Mouse (Mus musculus): ENCODE data around the gene Rtn2. TPM values are rescaled to one million over a fixed set of nuclear protein-coding genes. Genes with fewer than 3 reads are reported as not detected.
A peak's percentile ranks its signal among the peaks of the same experiment; 100 is the strongest.

The Rtn2 gene
- polyA plus RNA-seq, 1 experiment from 2014 or later: 1.5 TPM

DNA sequence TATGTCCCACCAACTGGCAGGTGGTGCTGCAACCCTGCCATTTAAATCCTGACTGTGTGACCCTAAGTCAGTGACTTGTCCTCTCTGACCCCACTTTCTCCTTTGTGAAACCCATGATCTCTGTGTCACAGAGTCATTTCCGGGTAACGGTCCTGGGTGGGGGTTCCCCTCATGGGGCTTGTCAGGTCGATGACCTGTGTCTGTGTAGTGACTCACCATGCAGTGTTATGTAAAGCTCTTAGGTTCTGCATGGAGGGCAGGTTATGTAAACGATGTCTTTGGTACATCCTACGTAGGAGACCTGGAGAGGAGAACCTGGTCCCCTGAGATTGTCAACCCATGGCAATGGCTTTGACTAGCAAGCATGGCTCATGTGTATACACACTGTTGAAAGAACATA lies 39.0 kb downstream of the Rtn2 start:
- peaks cover 15% of the 10 kb centered on the region for H3K4me1 ChIP-seq (ENCODE audit: insufficient read depth)
- ATAC-seq: peak; percentile 67
- H3K36me3 ChIP-seq (replicated peaks; ENCODE audit: insufficient read depth, low read length): no peaks in the 10 kb centered on the region
- H3K4me3 ChIP-seq (ENCODE audit: low read depth, low read length): no peak overlapping the region
- TF ChIP-seq CTCF (IDR thresholded peaks at IDR 0.05; ENCODE audit: low read depth) (no peak), EP300 (IDR thresholded peaks at IDR 0.05; ENCODE audit: low read depth) (peak; percentile 20; the same call in 1 of the 2 replicates)
- WGBS (ENCODE audit: insufficient replicate concordance): 28% methylated on average over 5 of the region's 5 CpGs
- peaks cover 13% of the 10 kb centered on the region; the same call in 1 of the 2 replicates for H3K27me3 ChIP-seq (ENCODE audit: insufficient read depth, low read length)
- H3K9me3 ChIP-seq (ENCODE audit: low read length): no peaks in the 10 kb centered on the region
- H3K27ac ChIP-seq (ENCODE audit: low read depth): no peak overlapping the region
- no peak overlapping the region for H3K4me2 ChIP-seq (ENCODE audit: low read depth, low read length)
- DNase-seq: peak; percentile 55
- H3K9ac ChIP-seq (replicated peaks): no peak overlapping the region

- Histone ChIP-seq H3K27me3 (ENCODE audit: insufficient read depth, low read length) (peaks cover 13% of the 10 kb centered on the region; the same call in 1 of the 2 replicates), H3K27ac (ENCODE audit: low read depth) (no peak overlapping the region), H3K36me3 (replicated peaks; ENCODE audit: insufficient read depth, low read length) (no peaks in the 10 kb centered on the region), H3K4me1 (ENCODE audit: insufficient read depth) (peaks cover 22% of the 10 kb centered on the region), H3K4me3 (ENCODE audit: low read depth, low read length) (no peak overlapping the region), H3K9me3 (ENCODE audit: low read length) (no peaks in the 10 kb centered on the region), H3K9ac (replicated peaks) (no peak overlapping the region), H3K4me2 (ENCODE audit: low read depth, low read length) (no peak overlapping the region)
- TF ChIP-seq EP300 (IDR thresholded peaks at IDR 0.05; ENCODE audit: low read depth): no peak
- no peak for TF ChIP-seq CTCF (IDR thresholded peaks at IDR 0.05; ENCODE audit: low read depth)
- DNase-seq (no peak), ATAC-seq (no peak)
- WGBS (ENCODE audit: insufficient replicate concordance): 47% methylated on average over 9 of the region's 9 CpGs
These were observed 40.1 kb downstream of the Rtn2 start for GRCm38 (mm10) chr7:19322489-19322888.

- H3K9ac ChIP-seq (replicated peaks): no peak overlapping the region
- H3K36me3 ChIP-seq (replicated peaks; ENCODE audit: insufficient read depth, low read length): no peaks in the 10 kb centered on the region
- DNase-seq: no peak
- 0 out of 2 replicates have a peak, but pooled peaks cover 10% of the 10 kb centered on the region for H3K27me3 ChIP-seq (ENCODE audit: insufficient read depth, low read length)
- WGBS (ENCODE audit: insufficient replicate concordance): 84% methylated on average over 11 of the region's 11 CpGs
- no peak overlapping the region for H3K4me3 ChIP-seq (ENCODE audit: low read depth, low read length)
- no peak for ATAC-seq
- TF ChIP-seq EP300 (IDR thresholded peaks at IDR 0.05; ENCODE audit: low read depth): no peak
- no peak for TF ChIP-seq CTCF (IDR thresholded peaks at IDR 0.05; ENCODE audit: low read depth)
- no peaks in the 10 kb centered on the region for H3K9me3 ChIP-seq (ENCODE audit: low read length)
- peaks cover 27% of the 10 kb centered on the region for H3K4me1 ChIP-seq (ENCODE audit: insufficient read depth)
- no peak overlapping the region for H3K4me2 ChIP-seq (ENCODE audit: low read depth, low read length)
- H3K27ac ChIP-seq (ENCODE audit: low read depth): no peak overlapping the region
These were observed 41.8 kb downstream of the Rtn2 start for GRCm38 (mm10) chr7:19324221-19324620.

- DNase-seq (no peak), ATAC-seq (no peak)
- H3K4me3 ChIP-seq (ENCODE audit: low read depth, low read length): no peak overlapping the region
- H3K4me1 ChIP-seq (ENCODE audit: insufficient read depth): peaks cover 23% of the 10 kb centered on the region
- TF ChIP-seq CTCF (IDR thresholded peaks at IDR 0.05; ENCODE audit: low read depth) (no peak), EP300 (IDR thresholded peaks at IDR 0.05; ENCODE audit: low read depth) (no peak)
- no peaks in the 10 kb centered on the region for H3K9me3 ChIP-seq (ENCODE audit: low read length)
- no peak overlapping the region for H3K27ac ChIP-seq (ENCODE audit: low read depth)
- H3K4me2 ChIP-seq (ENCODE audit: low read depth, low read length): peak overlapping the region; percentile 69
- no peaks in the 10 kb centered on the region for H3K36me3 ChIP-seq (replicated peaks; ENCODE audit: insufficient read depth, low read length)
- H3K9ac ChIP-seq (replicated peaks): no peak overlapping the region
- 57% methylated on average over 21 of the region's 21 CpGs for WGBS (ENCODE audit: insufficient replicate concordance)
- 0 out of 2 replicates have a peak, but pooled peaks cover 10% of the 10 kb centered on the region for H3K27me3 ChIP-seq (ENCODE audit: insufficient read depth, low read length)
These were observed 43.1 kb downstream of the Rtn2 start for GRCm38 (mm10) chr7:19325262-19326199.

DNA sequence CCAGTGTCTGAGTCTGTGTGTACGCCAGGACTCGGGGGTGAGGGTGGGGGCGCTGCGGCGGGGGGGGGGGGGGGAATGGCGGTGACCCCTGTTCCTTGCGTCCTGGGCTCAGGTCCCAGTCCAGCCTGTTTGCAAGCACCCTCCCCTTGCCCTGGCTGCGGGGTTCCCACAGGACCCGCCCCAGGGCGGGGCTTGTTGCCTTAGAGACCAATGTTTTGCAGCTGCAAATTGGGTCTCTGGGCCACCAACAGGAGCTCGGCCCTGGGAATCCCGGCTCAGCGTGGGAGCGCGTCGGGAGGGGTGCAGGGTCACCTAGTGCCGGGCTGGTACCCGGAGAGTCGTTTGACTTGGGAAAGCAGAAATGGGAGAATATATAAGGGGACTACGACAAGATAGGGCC lies 43.9 kb downstream of the Rtn2 start:
- DNase-seq (peak; percentile 86), ATAC-seq (peak; percentile 40)
- H3K36me3 ChIP-seq (replicated peaks; ENCODE audit: insufficient read depth, low read length): no peaks in the 10 kb centered on the region
- under 1% methylated on average over 19 of the region's 20 CpGs for WGBS (ENCODE audit: insufficient replicate concordance)
- H3K27ac ChIP-seq (ENCODE audit: low read depth): peak overlapping the region; percentile 61; the same call in 1 of the 2 replicates
- peaks cover 23% of the 10 kb centered on the region for H3K4me1 ChIP-seq (ENCODE audit: insufficient read depth)
- no peak for TF ChIP-seq CTCF (IDR thresholded peaks at IDR 0.05; ENCODE audit: low read depth)
- no peak for TF ChIP-seq EP300 (IDR thresholded peaks at IDR 0.05; ENCODE audit: low read depth)
- H3K4me2 ChIP-seq (ENCODE audit: low read depth, low read length): peak overlapping the region; percentile 69
- H3K9ac ChIP-seq (replicated peaks): no peak overlapping the region
- H3K9me3 ChIP-seq (ENCODE audit: low read length): no peaks in the 10 kb centered on the region
- 0 out of 2 replicates have a peak, but pooled peaks cover 10% of the 10 kb centered on the region for H3K27me3 ChIP-seq (ENCODE audit: insufficient read depth, low read length)
- peak overlapping the region; percentile 33 for H3K4me3 ChIP-seq (ENCODE audit: low read depth, low read length)

GRCm38 (mm10) chr7:19327128-19327527 lies 44.7 kb downstream of the Rtn2 start:
- H3K9ac ChIP-seq (replicated peaks): no peak overlapping the region; the same call in 1 of the 2 replicates
- peak overlapping the region; percentile 33; the same call in 1 of the 2 replicates for H3K4me3 ChIP-seq (ENCODE audit: low read depth, low read length)
- DNase-seq (peak; percentile 86), ATAC-seq (peak; percentile 74)
- H3K27me3 ChIP-seq (ENCODE audit: insufficient read depth, low read length): 0 out of 2 replicates have a peak, but pooled peaks cover 9% of the 10 kb centered on the region
- no peaks in the 10 kb centered on the region for H3K9me3 ChIP-seq (ENCODE audit: low read length)
- WGBS (ENCODE audit: insufficient replicate concordance): 2% methylated on average over 21 of the region's 22 CpGs
- peaks cover 21% of the 10 kb centered on the region for H3K4me1 ChIP-seq (ENCODE audit: insufficient read depth)
- peak overlapping the region; percentile 61; the same call in 1 of the 2 replicates for H3K27ac ChIP-seq (ENCODE audit: low read depth)
- no peaks in the 10 kb centered on the region for H3K36me3 ChIP-seq (replicated peaks; ENCODE audit: insufficient read depth, low read length)
- H3K4me2 ChIP-seq (ENCODE audit: low read depth, low read length): peak overlapping the region; percentile 69
- TF ChIP-seq CTCF (IDR thresholded peaks at IDR 0.05; ENCODE audit: low read depth) (no peak), EP300 (IDR thresholded peaks at IDR 0.05; ENCODE audit: low read depth) (no peak)

Data from liver, postnatal 0 days (tissue).